Mouse (Mus musculus): ENCODE data around the gene C330007P06Rik. TPM values are rescaled to one million over a fixed set of nuclear protein-coding genes. Genes with fewer than 3 reads are reported as not detected.

C330007P06Rik gene
- polyA plus RNA-seq, 1 experiment from 2014 or later = 17.8 TPM

GRCm38 (mm10) chrX:36870372-36870771 is 3.5 kb downstream of the C330007P06Rik start:
- 71% methylated on average over 3 of the region's 3 CpGs for WGBS
- Histone ChIP-seq H3K4me2 (replicated peaks; ENCODE audit: low read depth) (no peak overlapping the region), H3K4me3 (ENCODE audit: low read depth, low read length) (no peak overlapping the region), H3K27ac (ENCODE audit: low read depth, low read length) (no peak overlapping the region), H3K4me1 (replicated peaks; ENCODE audit: control insufficient read depth, insufficient read depth, low read length) (no peaks in the 10 kb centered on the region), H3K36me3 (ENCODE audit: control insufficient read depth, insufficient read depth) (no peaks in the 10 kb centered on the region), H3K27me3 (replicated peaks; ENCODE audit: control insufficient read depth, insufficient read depth, low read length) (no peaks in the 10 kb centered on the region), H3K9me3 (ENCODE audit: control insufficient read depth) (no peaks in the 10 kb centered on the region), H3K9ac (ENCODE audit: low read depth, low read length) (no peak overlapping the region)
- no peak for ATAC-seq
- TF ChIP-seq CTCF (IDR thresholded peaks at IDR 0.05; ENCODE audit: low read depth) = no peak

GRCm38 (mm10) chrX:36864609-36865328 is 9.1 kb downstream of the C330007P06Rik start:
- H3K9ac ChIP-seq (ENCODE audit: low read depth, low read length) = no peak overlapping the region
- no peaks in the 10 kb centered on the region for H3K4me1 ChIP-seq (replicated peaks; ENCODE audit: control insufficient read depth, insufficient read depth, low read length)
- no peak for TF ChIP-seq CTCF (IDR thresholded peaks at IDR 0.05; ENCODE audit: low read depth)
- H3K9me3 ChIP-seq (ENCODE audit: control insufficient read depth) = no peaks in the 10 kb centered on the region
- H3K27me3 ChIP-seq (replicated peaks; ENCODE audit: control insufficient read depth, insufficient read depth, low read length) = no peaks in the 10 kb centered on the region
- peak overlapping the region; percentile 50 for H3K4me2 ChIP-seq (replicated peaks; ENCODE audit: low read depth)
- ATAC-seq = 0 out of 2 replicates have a peak, but pooled peaks have one; percentile 6
- 58% methylated on average over 8 of the region's 8 CpGs for WGBS
- H3K4me3 ChIP-seq (ENCODE audit: low read depth, low read length) = peak overlapping the region; percentile 46
- H3K36me3 ChIP-seq (ENCODE audit: control insufficient read depth, insufficient read depth) = no peaks in the 10 kb centered on the region
- no peak overlapping the region for H3K27ac ChIP-seq (ENCODE audit: low read depth, low read length)

- Histone ChIP-seq H3K27ac (ENCODE audit: low read depth, low read length) (0 out of 2 replicates have a peak overlapping the region, but pooled peaks have one; percentile 42), H3K9me3 (ENCODE audit: control insufficient read depth) (no peaks in the 10 kb centered on the region), H3K4me2 (replicated peaks; ENCODE audit: low read depth) (peak overlapping the region; percentile 56), H3K4me1 (replicated peaks; ENCODE audit: control insufficient read depth, insufficient read depth, low read length) (no peaks in the 10 kb centered on the region), H3K9ac (ENCODE audit: low read depth, low read length) (peak overlapping the region; percentile 45; the same call in 1 of the 2 replicates), H3K4me3 (ENCODE audit: low read depth, low read length) (peak overlapping the region; percentile 46), H3K36me3 (ENCODE audit: control insufficient read depth, insufficient read depth) (no peaks in the 10 kb centered on the region), H3K27me3 (replicated peaks; ENCODE audit: control insufficient read depth, insufficient read depth, low read length) (no peaks in the 10 kb centered on the region)
- 16% methylated on average over 42 of the region's 44 CpGs for WGBS
- ATAC-seq = peak; percentile 89
- no peak for TF ChIP-seq CTCF (IDR thresholded peaks at IDR 0.05; ENCODE audit: low read depth)
Measured at GRCm38 (mm10) chrX:36863766-36864608, 9.9 kb downstream of the C330007P06Rik start.

- H3K4me2 ChIP-seq (replicated peaks; ENCODE audit: low read depth) = no peak overlapping the region
- no peak for ATAC-seq
- no peaks in the 10 kb centered on the region for H3K36me3 ChIP-seq (ENCODE audit: control insufficient read depth, insufficient read depth)
- no peak overlapping the region for H3K9ac ChIP-seq (ENCODE audit: low read depth, low read length)
- H3K4me1 ChIP-seq (replicated peaks; ENCODE audit: control insufficient read depth, insufficient read depth, low read length) = no peaks in the 10 kb centered on the region
- H3K27me3 ChIP-seq (replicated peaks; ENCODE audit: control insufficient read depth, insufficient read depth, low read length) = no peaks in the 10 kb centered on the region
- TF ChIP-seq CTCF (IDR thresholded peaks at IDR 0.05; ENCODE audit: low read depth) = no peak
- no peak overlapping the region for H3K27ac ChIP-seq (ENCODE audit: low read depth, low read length)
- WGBS = 82% methylated on average over 8 of the region's 8 CpGs
- no peak overlapping the region for H3K4me3 ChIP-seq (ENCODE audit: low read depth, low read length)
- no peaks in the 10 kb centered on the region for H3K9me3 ChIP-seq (ENCODE audit: control insufficient read depth)
Measured at GRCm38 (mm10) chrX:36852631-36853030, 21.3 kb downstream of the C330007P06Rik start.

- no peaks in the 10 kb centered on the region for H3K4me1 ChIP-seq (replicated peaks; ENCODE audit: control insufficient read depth, insufficient read depth, low read length)
- no peaks in the 10 kb centered on the region for H3K9me3 ChIP-seq (ENCODE audit: control insufficient read depth)
- H3K27ac ChIP-seq (ENCODE audit: low read depth, low read length) = no peak overlapping the region
- no peaks in the 10 kb centered on the region for H3K36me3 ChIP-seq (ENCODE audit: control insufficient read depth, insufficient read depth)
- H3K4me3 ChIP-seq (ENCODE audit: low read depth, low read length) = no peak overlapping the region
- H3K27me3 ChIP-seq (replicated peaks; ENCODE audit: control insufficient read depth, insufficient read depth, low read length) = no peaks in the 10 kb centered on the region
- H3K9ac ChIP-seq (ENCODE audit: low read depth, low read length) = no peak overlapping the region
- ATAC-seq = no peak
- TF ChIP-seq CTCF (IDR thresholded peaks at IDR 0.05; ENCODE audit: low read depth) = no peak
- no peak overlapping the region for H3K4me2 ChIP-seq (replicated peaks; ENCODE audit: low read depth)
- WGBS = 76% methylated on average over 1 of the region's 1 CpGs
Measured at GRCm38 (mm10) chrX:36847152-36847551, 26.8 kb downstream of the C330007P06Rik start.

- WGBS = 86% methylated on average over 4 of the region's 4 CpGs
- H3K9ac ChIP-seq (ENCODE audit: low read depth, low read length) = no peak overlapping the region
- ATAC-seq = no peak
Measured at GRCm38 (mm10) chrX:36843346-36843990, 30.4 kb downstream of the C330007P06Rik start.

More at GRCm38 (mm10) chrX:36843346-36843990, 30.4 kb downstream of the C330007P06Rik start:
- Histone ChIP-seq H3K4me2 (replicated peaks; ENCODE audit: low read depth) (no peak overlapping the region), H3K27ac (ENCODE audit: low read depth, low read length) (no peak overlapping the region), H3K4me3 (ENCODE audit: low read depth, low read length) (no peak overlapping the region), H3K4me1 (replicated peaks; ENCODE audit: control insufficient read depth, insufficient read depth, low read length) (no peaks in the 10 kb centered on the region), H3K27me3 (replicated peaks; ENCODE audit: control insufficient read depth, insufficient read depth, low read length) (no peaks in the 10 kb centered on the region), H3K9me3 (ENCODE audit: control insufficient read depth) (no peaks in the 10 kb centered on the region), H3K36me3 (ENCODE audit: control insufficient read depth, insufficient read depth) (no peaks in the 10 kb centered on the region)
- TF ChIP-seq CTCF (IDR thresholded peaks at IDR 0.05; ENCODE audit: low read depth) = no peak
